Mouse (Mus musculus): ENCODE data around the gene Gli2.

GRCm38 (mm10) chr1:119054468-119054867 lies 1.0 kb upstream of the Gli2 start:
- TF ChIP-seq CTCF (IDR thresholded peaks at IDR 0.05; ENCODE audit: control insufficient read depth, insufficient read depth, insufficient replicate concordance, low read depth, low read length) (no peak), POLR2A (IDR thresholded peaks at IDR 0.05; ENCODE audit: control insufficient read depth, low read depth, low read length) (no peak)

Data from testis, adult 2 months (tissue).